Mouse (Mus musculus) MEL (cell line): ENCODE results near the gene Defb13. TPM values are rescaled to one million over a fixed set of nuclear protein-coding genes. Genes with fewer than 3 reads are reported as not detected.

Experiments used
- DNase-seq: peaks from one replicate; pipeline ENCODE4 v3.0.0; 2011; ENCODE audit warnings: low read depth, low spot score
- H3K27ac ChIP-seq: 2 replicates; pipeline ENCODE4 v1.5.1; 2012; ENCODE audit warnings: low read depth, mild to moderate bottlenecking, control low read depth, low read length, moderate library complexity; ENCODE audit not compliant: control insufficient read depth
- H3K27me3 ChIP-seq, 2 experiments: fragments of 150-350 bp in 1 of 2; sonication (generic) in 1 of 2; 2 replicates each; pipeline ENCODE4 v1.6.1; 2012; ENCODE audit warnings: low read length in 2 of 2, mild to moderate bottlenecking in 2 of 2, improper control_type of control experiment in 1 of 2, moderate library complexity in 1 of 2; ENCODE audit not compliant: insufficient read depth in 2 of 2, control insufficient read depth in 1 of 2
- H3K36me3 ChIP-seq, 2 experiments: 2 replicates each; pipeline ENCODE4 v1.6.1; 2012 to 2014; ENCODE audit warnings: low read length in 2 of 2, improper control_type of control experiment in 1 of 2, inconsistent platforms in 1 of 2, mild to moderate bottlenecking in 1 of 2; ENCODE audit not compliant: insufficient read depth in 2 of 2, control insufficient read depth in 1 of 2
- H3K4me1 ChIP-seq, 2 experiments: fragments of 150-350 bp in 1 of 2; sonication (generic) in 1 of 2; 2 replicates each; pipeline ENCODE4 v1.6.1; 2012; ENCODE audit warnings: low read length in 2 of 2, improper control_type of control experiment in 1 of 2, mild to moderate bottlenecking in 1 of 2; ENCODE audit not compliant: insufficient read depth in 2 of 2, control insufficient read depth in 1 of 2
- H3K4me3 ChIP-seq, 2 experiments: fragments of 150-350 bp in 1 of 2; sonication (generic) in 1 of 2; 2 replicates each; pipeline ENCODE4 v1.5.1; 2012; ENCODE audit warnings: low read depth in 2 of 2, low read length in 2 of 2, mild to moderate bottlenecking in 2 of 2, moderate library complexity in 2 of 2, control low read depth in 1 of 2, improper control_type of control experiment in 1 of 2; ENCODE audit not compliant: control insufficient read depth in 1 of 2, insufficient read depth in 1 of 2
- H3K79me2 ChIP-seq: 2 replicates; pipeline ENCODE4 v1.6.1; 2012; ENCODE audit warnings: mild to moderate bottlenecking, low read length, moderate library complexity; ENCODE audit not compliant: control insufficient read depth, poor library complexity, insufficient read depth
- H3K9ac ChIP-seq: 2 replicates; pipeline ENCODE4 v1.6.1; 2012; ENCODE audit warnings: low read depth, mild to moderate bottlenecking, control low read depth, low read length, moderate library complexity; ENCODE audit not compliant: control insufficient read depth, poor library complexity, severe bottlenecking
- H3K9me3 ChIP-seq: fragments of 150-350 bp; sonication (generic); replicated peaks from 2 replicates; pipeline ENCODE4 v1.6.1; 2012; ENCODE audit warnings: mild to moderate bottlenecking, low read length, improper control_type of control experiment, moderate library complexity; ENCODE audit not compliant: insufficient read depth
- ELF1 ChIP-seq: IDR thresholded peaks from 2 replicates; pipeline ENCODE4 v1.6.1; 2014; ENCODE audit warnings: low read depth, mild to moderate bottlenecking, inconsistent platforms, low read length, improper control_type of control experiment, moderate library complexity
- EP300 ChIP-seq, 2 experiments: IDR thresholded peaks; 2 replicates each; pipeline ENCODE4 v1.6.1; 2011; ENCODE audit warnings: improper control_type of control experiment in 2 of 2, low read length in 2 of 2, low read depth in 1 of 2, mild to moderate bottlenecking in 1 of 2
- ETS1 ChIP-seq: IDR thresholded peaks from 2 replicates; pipeline ENCODE4 v1.6.1; 2012; ENCODE audit warnings: low read depth, mild to moderate bottlenecking, inconsistent platforms, low read length, improper control_type of control experiment, moderate library complexity
- GATA1 ChIP-seq: IDR thresholded peaks from 2 replicates; pipeline ENCODE4 v1.6.1; 2011; ENCODE audit warnings: low read depth, low read length, improper control_type of control experiment
- HCFC1 ChIP-seq: IDR thresholded peaks from 2 replicates; pipeline ENCODE4 v1.6.1; 2012; ENCODE audit warnings: low read depth, mild to moderate bottlenecking, inconsistent platforms, low read length, improper control_type of control experiment, moderate library complexity
- KAT2A ChIP-seq: conservative IDR thresholded peaks from 2 replicates; pipeline ENCODE4 v1.6.1; 2012; ENCODE audit warnings: low read depth, low read length, improper control_type of control experiment, inconsistent platforms
- MAX ChIP-seq: IDR thresholded peaks from 2 replicates; pipeline ENCODE4 v1.6.1; 2011; ENCODE audit warnings: low read length, improper control_type of control experiment
- MAZ ChIP-seq: IDR thresholded peaks from 2 replicates; pipeline ENCODE4 v1.6.1; 2012; ENCODE audit warnings: low read depth, mild to moderate bottlenecking, inconsistent platforms, low read length, improper control_type of control experiment
- MEF2A ChIP-seq: IDR thresholded peaks from 2 replicates; pipeline ENCODE4 v1.6.1; 2014; ENCODE audit warnings: low read depth, mild to moderate bottlenecking, inconsistent platforms, low read length, improper control_type of control experiment; ENCODE audit not compliant: poor library complexity, insufficient replicate concordance, severe bottlenecking; ENCODE audit errors: extremely low read depth
- MXI1 ChIP-seq: IDR thresholded peaks from 2 replicates; pipeline ENCODE4 v1.6.1; 2011; ENCODE audit warnings: mild to moderate bottlenecking, low read depth, low read length, improper control_type of control experiment
- MYB ChIP-seq: IDR thresholded peaks from 2 replicates; pipeline ENCODE4 v1.6.1; 2011; ENCODE audit warnings: mild to moderate bottlenecking, low read depth, low read length, improper control_type of control experiment
- MYC ChIP-seq: IDR thresholded peaks from 2 replicates; pipeline ENCODE4 v1.6.1; 2011; ENCODE audit warnings: low read depth, mild to moderate bottlenecking, low read length, improper control_type of control experiment, moderate library complexity
- POLR2A ChIP-seq, 2 experiments: IDR thresholded peaks; 2 replicates each; pipeline ENCODE4 v1.6.1; 2011 to 2012; ENCODE audit warnings: low read length in 2 of 2, mild to moderate bottlenecking in 2 of 2, control low read depth in 1 of 2, improper control_type of control experiment in 1 of 2, low read depth in 1 of 2, moderate library complexity in 1 of 2; ENCODE audit not compliant: control insufficient read depth in 1 of 2, insufficient read depth in 1 of 2, poor library complexity in 1 of 2
- POLR2AphosphoS2 ChIP-seq: IDR thresholded peaks from 2 replicates; pipeline ENCODE4 v1.6.1; 2011; ENCODE audit warnings: low read length, improper control_type of control experiment
- RAD21 ChIP-seq: IDR thresholded peaks from 2 replicates; pipeline ENCODE4 v1.6.1; 2011; ENCODE audit warnings: mild to moderate bottlenecking, low read depth, low read length, improper control_type of control experiment
- RCOR1 ChIP-seq: IDR thresholded peaks from 2 replicates; pipeline ENCODE4 v1.6.1; 2012; ENCODE audit warnings: low read depth, mild to moderate bottlenecking, inconsistent platforms, low read length, improper control_type of control experiment
- SIN3A ChIP-seq: IDR thresholded peaks from 2 replicates; pipeline ENCODE4 v1.6.1; 2012; ENCODE audit warnings: low read length, improper control_type of control experiment, inconsistent platforms
- SMC3 ChIP-seq: IDR thresholded peaks from 2 replicates; pipeline ENCODE4 v1.6.1; 2011; ENCODE audit warnings: low read depth, low read length, improper control_type of control experiment
- TAL1 ChIP-seq: IDR thresholded peaks from 2 replicates; pipeline ENCODE4 v1.6.1; 2012; ENCODE audit warnings: mild to moderate bottlenecking, inconsistent platforms, low read length, moderate library complexity, mixed read lengths
- TBP ChIP-seq: IDR thresholded peaks from 2 replicates; pipeline ENCODE4 v1.8.0; 2011; ENCODE audit warnings: low read depth, low read length, improper control_type of control experiment
- TCF12 ChIP-seq: IDR thresholded peaks from 2 replicates; pipeline ENCODE4 v1.6.1; 2014; ENCODE audit warnings: low read depth, mild to moderate bottlenecking, inconsistent platforms, low read length, improper control_type of control experiment, moderate library complexity
- USF1 ChIP-seq: IDR thresholded peaks from 2 replicates; pipeline ENCODE4 v1.6.1; 2014; ENCODE audit warnings: low read depth, mild to moderate bottlenecking, inconsistent platforms, low read length, improper control_type of control experiment, moderate library complexity
- USF2 ChIP-seq, 2 experiments: IDR thresholded peaks; 2 replicates each; pipeline ENCODE4 v1.6.1; 2011 to 2012; ENCODE audit warnings: improper control_type of control experiment in 2 of 2, low read length in 2 of 2, borderline replicate concordance in 1 of 2, inconsistent platforms in 1 of 2, low read depth in 1 of 2, mild to moderate bottlenecking in 1 of 2; ENCODE audit not compliant: insufficient read depth in 1 of 2
- ZKSCAN1 ChIP-seq: IDR thresholded peaks from 2 replicates; pipeline ENCODE4 v1.6.1; 2012; ENCODE audit warnings: low read depth, mild to moderate bottlenecking, inconsistent platforms, low read length, improper control_type of control experiment, moderate library complexity
- polyA plus RNA-seq, 2 experiments: library from polyadenylated mRNA; stranded (reverse) in 1 of 2; unstranded in 1 of 2; fragments of >175 nt in 1 of 2; fragments of >200 nt in 1 of 2; gene quantifications; 2 replicates each; pipeline versions ENCODE4 v1.2.1 to v1.2.4; 2012; ENCODE audit warnings: low replicate concordance in 2 of 2, low read depth in 1 of 2; ENCODE audit not compliant: insufficient read length in 2 of 2, insufficient read depth in 1 of 2, missing spikeins in 1 of 2
- total RNA-seq: library from RNA; depleted of rRNA; stranded (reverse); fragments of 300-350 nt; gene quantifications from 2 replicates; pipeline ENCODE4 v1.2.3, GENCODE M21; 2012

Defb13 gene
- total and polyA plus RNA-seq, 3 experiments: not detected

GRCm38 (mm10) chr8:21958414-21958813 is 11.9 kb downstream of the Defb13 start, which contains the start of gene Fam90a1a:
Gene Fam90a1a (plus strand): TSS chr8:21958714.
- Histone ChIP-seq H3K9ac (no peak within 1 kb of the TSS), H3K27me3 (no peaks in the 10 kb centered on the region), H3K27ac (no peak within 1 kb of the TSS), H3K4me1 (no peaks in the 10 kb centered on the region), H3K4me3 (no peak within 1 kb of the TSS), H3K79me2 (no peaks in the 10 kb centered on the region), H3K9me3 (no peaks in the 10 kb centered on the region), H3K36me3 (no peaks in the 10 kb centered on the region)
- DNase-seq: no peak
- TF ChIP-seq TBP (no peak), KAT2A (no peak), GATA1 (no peak), MEF2A (no peak), ZKSCAN1 (no peak), SIN3A (no peak), MYB (no peak), TAL1 (no peak), POLR2A (IDR thresholded peaks at IDR 0.05; ENCODE audit: control insufficient read depth in 1 of 2, insufficient read depth in 1 of 2, low read depth in 1 of 2, low read length in 2 of 2, poor library complexity in 1 of 2) (no peak), RCOR1 (no peak), MAX (no peak), ETS1 (no peak), MAZ (no peak), EP300 (IDR thresholded peaks at IDR 0.05; ENCODE audit: low read depth in 1 of 2, low read length in 2 of 2) (no peak), POLR2AphosphoS2 (no peak), RAD21 (no peak), TCF12 (no peak), USF2 (IDR thresholded peaks at IDR 0.05; ENCODE audit: borderline replicate concordance in 1 of 2, insufficient read depth in 1 of 2, low read depth in 1 of 2, low read length in 2 of 2) (no peak), USF1 (no peak)

- Histone ChIP-seq H3K36me3 (no peaks in the 10 kb centered on the region), H3K4me1 (no peaks in the 10 kb centered on the region), H3K27ac (no peak overlapping the region), H3K79me2 (no peaks in the 10 kb centered on the region)
- no peak for TF ChIP-seq RCOR1
- TF ChIP-seq MXI1: no peak
- TF ChIP-seq ELF1: no peak
- no peak for TF ChIP-seq POLR2AphosphoS2
- TF ChIP-seq MYC: no peak
- no peak for TF ChIP-seq SMC3
- no peak for TF ChIP-seq TCF12
- no peak for TF ChIP-seq SIN3A
- no peak for TF ChIP-seq HCFC1
- no peak for TF ChIP-seq TAL1
- TF ChIP-seq, all 39 proteins: peak for 0
- no peak for DNase-seq
- H3K4me3 ChIP-seq: no peak overlapping the region
- H3K9ac ChIP-seq: no peak overlapping the region
- no peaks in the 10 kb centered on the region for H3K27me3 ChIP-seq
- H3K9me3 ChIP-seq: no peaks in the 10 kb centered on the region
Measured at GRCm38 (mm10) chr8:21966646-21967045, 20.1 kb downstream of the Defb13 start.
